Mouse (Mus musculus) MEL (cell line): ENCODE measurements around the gene Fam222b.

Source experiments
- BHLHE40 ChIP-seq: IDR thresholded peaks from 2 replicates; pipeline ENCODE4 v1.6.1; 2012; ENCODE audit warnings: low read depth, mild to moderate bottlenecking, inconsistent platforms, low read length, improper control_type of control experiment, borderline replicate concordance
- CHD2 ChIP-seq: IDR thresholded peaks from 2 replicates; pipeline ENCODE4 v1.6.1; 2011; ENCODE audit warnings: low read length, improper control_type of control experiment
- CTCF ChIP-seq, 3 experiments: IDR thresholded peaks in 2 of 3; conservative IDR thresholded peaks in 1 of 3; 2 replicates each; pipeline ENCODE4 v1.5.1; 2011 to 2012; ENCODE audit warnings: low read length in 3 of 3, low read depth in 2 of 3, mild to moderate bottlenecking in 2 of 3, improper control_type of control experiment in 1 of 3, inconsistent platforms in 1 of 3, mixed read lengths in 1 of 3, moderate library complexity in 1 of 3; ENCODE audit not compliant: control insufficient read depth in 1 of 3, insufficient read depth in 1 of 3, poor library complexity in 1 of 3, severe bottlenecking in 1 of 3
- E2F4 ChIP-seq: IDR thresholded peaks from 2 replicates; pipeline ENCODE4 v1.6.1; 2011; ENCODE audit warnings: low read depth, low read length, improper control_type of control experiment, borderline replicate concordance
- EP300 ChIP-seq, 2 experiments: IDR thresholded peaks; 2 replicates each; pipeline ENCODE4 v1.6.1; 2011; ENCODE audit warnings: improper control_type of control experiment in 2 of 2, low read length in 2 of 2, low read depth in 1 of 2, mild to moderate bottlenecking in 1 of 2
- MEF2A ChIP-seq: IDR thresholded peaks from 2 replicates; pipeline ENCODE4 v1.6.1; 2014; ENCODE audit warnings: low read depth, mild to moderate bottlenecking, inconsistent platforms, low read length, improper control_type of control experiment; ENCODE audit not compliant: poor library complexity, insufficient replicate concordance, severe bottlenecking; ENCODE audit errors: extremely low read depth
- MYC ChIP-seq: IDR thresholded peaks from 2 replicates; pipeline ENCODE4 v1.6.1; 2011; ENCODE audit warnings: low read depth, mild to moderate bottlenecking, low read length, improper control_type of control experiment, moderate library complexity
- POLR2A ChIP-seq, 2 experiments: IDR thresholded peaks; 2 replicates each; pipeline ENCODE4 v1.6.1; 2011 to 2012; ENCODE audit warnings: low read length in 2 of 2, mild to moderate bottlenecking in 2 of 2, control low read depth in 1 of 2, improper control_type of control experiment in 1 of 2, low read depth in 1 of 2, moderate library complexity in 1 of 2; ENCODE audit not compliant: control insufficient read depth in 1 of 2, insufficient read depth in 1 of 2, poor library complexity in 1 of 2
- POLR2AphosphoS2 ChIP-seq: IDR thresholded peaks from 2 replicates; pipeline ENCODE4 v1.6.1; 2011; ENCODE audit warnings: low read length, improper control_type of control experiment
- RAD21 ChIP-seq: IDR thresholded peaks from 2 replicates; pipeline ENCODE4 v1.6.1; 2011; ENCODE audit warnings: mild to moderate bottlenecking, low read depth, low read length, improper control_type of control experiment
- TBP ChIP-seq: IDR thresholded peaks from 2 replicates; pipeline ENCODE4 v1.8.0; 2011; ENCODE audit warnings: low read depth, low read length, improper control_type of control experiment
- TCF12 ChIP-seq: IDR thresholded peaks from 2 replicates; pipeline ENCODE4 v1.6.1; 2014; ENCODE audit warnings: low read depth, mild to moderate bottlenecking, inconsistent platforms, low read length, improper control_type of control experiment, moderate library complexity

GRCm38 (mm10) chr11:78180081-78180761 lies 85.8 kb downstream of the Fam222b start:
- TF ChIP-seq TCF12 (no peak), CTCF (IDR thresholded peaks at IDR 0.05 in 2 of 3, conservative IDR thresholded peaks at IDR 0.05 in 1 of 3; ENCODE audit: control insufficient read depth in 1 of 3, insufficient read depth in 1 of 3, low read depth in 2 of 3, low read length in 3 of 3, poor library complexity in 1 of 3, severe bottlenecking in 1 of 3) (no peak), POLR2A (IDR thresholded peaks at IDR 0.05; ENCODE audit: control insufficient read depth in 1 of 2, insufficient read depth in 1 of 2, low read depth in 1 of 2, low read length in 2 of 2, poor library complexity in 1 of 2) (peak; percentile 13 to 25; a peak in 1 of 4 replicates), EP300 (IDR thresholded peaks at IDR 0.05; ENCODE audit: low read depth in 1 of 2, low read length in 2 of 2) (peak in 1 of 2 experiments; percentile 14; a peak in 1 of 4 replicates), TBP (no peak), MYC (peak; percentile 57; the same call in 1 of the 2 replicates), BHLHE40 (no peak), POLR2AphosphoS2 (peak; percentile 21; the same call in 1 of the 2 replicates), MEF2A (0 out of 2 replicates have a peak, but pooled peaks have one; percentile 32), E2F4 (no peak), CHD2 (peak; percentile 5), RAD21 (no peak)
